Mouse (Mus musculus) brown adipose tissue, adult 24 weeks (tissue): ENCODE data around the gene Ppp1r9b. TPM values are rescaled to one million over a fixed set of nuclear protein-coding genes. Genes with fewer than 3 reads are reported as not detected.

Experiments
- polyA plus RNA-seq: library from polyadenylated mRNA; stranded (reverse); fragments of >200 nt; gene quantifications from 2 replicates; pipeline ENCODE4 v1.2.4, GENCODE M21; 2012; ENCODE audit not compliant: missing spikeins, insufficient read depth, insufficient read length

Ppp1r9b gene
- polyA plus RNA-seq, 1 experiment = 83.5 TPM

Other genes with a start within 250 kb of the Ppp1r9b start
- not detected in 2 replicates for gene Cdc34b, start 249.3 kb upstream of the Ppp1r9b start, polyA plus RNA-seq
- gene Tmem92, start 208.3 kb upstream of the Ppp1r9b start, polyA plus RNA-seq = not detected in 2 replicates
- 36.9 and 49.1 TPM in 2 replicates for gene Col1a1, start 54.8 kb upstream of the Ppp1r9b start, polyA plus RNA-seq
- not detected in 2 replicates for gene Hils1, start 23.4 kb upstream of the Ppp1r9b start, polyA plus RNA-seq
- gene Sgca, start 14.7 kb upstream of the Ppp1r9b start, polyA plus RNA-seq = 6.5 and 6.9 TPM in 2 replicates
- 0.59 and 0.67 TPM in 2 replicates for gene Samd14, start 18.8 kb downstream of the Ppp1r9b start, polyA plus RNA-seq
- 224 and 274 TPM in 2 replicates for gene Pdk2, start 50.3 kb downstream of the Ppp1r9b start, polyA plus RNA-seq
- gene Itga3, start 85.8 kb downstream of the Ppp1r9b start, polyA plus RNA-seq = 2.5 and 5.0 TPM in 2 replicates
- not detected in 2 replicates for gene Dlx3, start 129.1 kb downstream of the Ppp1r9b start, polyA plus RNA-seq
- gene Dlx4, start 155.2 kb downstream of the Ppp1r9b start, polyA plus RNA-seq = not detected in 2 replicates